Mouse (Mus musculus) brain, embryonic 14.5 days (tissue): Measurements from ENCODE around the gene Pls1. TPM values are rescaled to one million over a fixed set of nuclear protein-coding genes. Genes with fewer than 3 reads are reported as not detected.
A peak's percentile ranks its signal among the peaks of the same experiment; 100 is the strongest.

Source experiments
- DNase-seq: peaks from one replicate; pipeline ENCODE4 v3.0.0-alpha.2; 2011; ENCODE audit warnings: low read depth
- CTCF ChIP-seq: fragments of 200-500 bp; IDR thresholded peaks from 2 replicates; pipeline ENCODE4 v1.5.1; 2012; ENCODE audit warnings: inconsistent platforms, mild to moderate bottlenecking, moderate library complexity, borderline replicate concordance; ENCODE audit not compliant: insufficient read depth, insufficient read length; ENCODE audit errors: extremely low read depth
- POLR2A ChIP-seq: fragments of 200-500 bp; IDR thresholded peaks from 2 replicates; pipeline ENCODE4 v1.6.1; 2012; ENCODE audit warnings: mild to moderate bottlenecking, inconsistent platforms, borderline replicate concordance; ENCODE audit not compliant: poor library complexity, insufficient read depth, insufficient read length, severe bottlenecking; ENCODE audit errors: extremely low read depth
- polyA plus RNA-seq: library from polyadenylated mRNA; depleted of rRNA; stranded (reverse); fragments of >200 nt; gene quantifications from 2 replicates; pipeline ENCODE4 v1.2.3, GENCODE M21; 2012; rRNA removed

The Pls1 gene
- polyA plus RNA-seq, result 0.67 and 1.6 TPM in 2 replicates

- TF ChIP-seq POLR2A (0 out of 2 replicates have a peak, but pooled peaks have one; percentile 14), CTCF (no peak)
- DNase-seq, result peak; percentile 94
Measured at GRCm38 (mm10) chr9:95844825-95845460, at the start of gene Pls1. Pls1 (minus strand) TSS chr9:95845311.

- no peak for TF ChIP-seq CTCF
- DNase-seq, result no peak
Measured at GRCm38 (mm10) chr9:95882751-95883150, 37.6 kb upstream of the Pls1 start.

DNA sequence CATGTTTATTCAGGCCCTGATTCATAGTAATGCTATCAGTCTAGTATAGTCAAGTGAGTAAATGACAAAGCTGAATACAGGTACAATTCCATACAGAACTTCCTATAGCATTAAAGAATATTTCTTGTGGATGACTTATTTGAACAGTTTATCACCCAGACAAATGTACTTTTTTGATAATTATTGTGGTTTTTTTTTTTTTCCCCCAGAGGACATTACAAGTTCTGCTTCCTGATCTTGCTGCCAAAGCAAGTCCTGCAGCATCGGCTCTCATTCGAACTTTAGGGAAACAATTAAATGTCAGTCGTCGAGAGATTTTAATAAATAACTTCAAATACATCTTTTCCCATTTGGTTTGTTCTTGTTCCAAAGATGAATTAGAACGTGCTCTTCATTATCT lies 33.1 kb upstream of the Pls1 start:
- TF ChIP-seq POLR2A (no peak), CTCF (no peak)

DNA sequence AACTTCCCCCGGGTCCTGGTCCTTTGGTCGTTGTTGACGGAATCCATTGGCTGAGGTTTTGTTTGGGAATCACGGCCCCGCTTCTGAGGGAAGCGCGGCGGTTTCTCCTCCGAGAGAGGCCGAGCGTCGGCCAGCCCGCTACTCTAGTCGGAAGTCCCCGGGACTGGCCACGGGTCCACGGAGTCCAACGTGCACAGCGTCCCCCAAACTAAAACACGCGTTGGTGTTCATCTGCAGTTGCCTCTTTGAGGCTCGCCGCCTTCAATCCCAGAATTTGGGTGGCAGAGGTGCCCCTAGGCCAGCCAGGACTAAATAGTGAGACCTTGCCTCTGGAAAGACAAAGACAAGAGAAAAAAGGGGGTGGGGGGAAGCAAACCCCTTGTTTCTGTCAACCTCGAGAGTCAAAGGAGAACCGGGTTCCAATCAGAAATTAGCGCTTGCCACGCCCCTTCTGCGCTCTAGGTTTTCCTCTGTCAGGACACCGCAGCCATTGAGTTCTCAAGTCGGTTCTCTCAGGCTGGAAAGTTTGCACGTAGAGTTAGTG lies 13.0 kb upstream of the Pls1 start:
- DNase-seq, result peak; percentile 73

More for the DNA sequence above, 33.1 kb upstream of the Pls1 start:
- DNase-seq, result no peak

GRCm38 (mm10) chr9:95857414-95858026 lies 12.4 kb upstream of the Pls1 start, which contains the start of gene Atr:
Atr (plus strand) TSS chr9:95857597.
- TF ChIP-seq POLR2A (peak; percentile 76; the same call in 1 of the 2 replicates), CTCF (no peak)
- peak; percentile 96 for DNase-seq

More for the DNA sequence above, 13.0 kb upstream of the Pls1 start:
- TF ChIP-seq POLR2A (no peak), CTCF (no peak)

- TF ChIP-seq CTCF (no peak), POLR2A (no peak)
- DNase-seq, result no peak
Measured at GRCm38 (mm10) chr9:95856004-95856403, 10.9 kb upstream of the Pls1 start.

GRCm38 (mm10) chr9:95854891-95855290 lies 9.8 kb upstream of the Pls1 start:
- DNase-seq, result no peak
- TF ChIP-seq POLR2A (no peak), CTCF (no peak)

DNA sequence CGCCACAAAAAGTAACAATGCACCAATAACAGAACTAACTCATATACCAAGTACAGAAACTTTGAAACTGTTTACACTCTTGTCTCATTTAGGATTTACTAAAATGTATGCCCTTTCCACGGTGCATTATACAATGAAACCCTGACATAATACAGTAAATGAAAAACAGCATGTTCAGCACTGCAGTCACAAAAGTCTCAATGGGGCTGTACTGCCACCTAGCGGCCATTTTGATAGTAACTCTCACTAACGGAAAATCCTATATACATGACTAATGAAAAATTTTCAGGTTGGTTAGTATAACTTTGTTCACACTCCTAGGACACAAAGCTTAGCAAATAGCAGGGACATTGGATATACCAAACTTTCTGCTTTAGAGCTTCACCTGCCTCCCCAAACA lies 7.8 kb upstream of the Pls1 start:
- peak; percentile 88 for DNase-seq
- TF ChIP-seq CTCF (peak; percentile 75; the same call in 1 of the 2 replicates), POLR2A (no peak)

DNA sequence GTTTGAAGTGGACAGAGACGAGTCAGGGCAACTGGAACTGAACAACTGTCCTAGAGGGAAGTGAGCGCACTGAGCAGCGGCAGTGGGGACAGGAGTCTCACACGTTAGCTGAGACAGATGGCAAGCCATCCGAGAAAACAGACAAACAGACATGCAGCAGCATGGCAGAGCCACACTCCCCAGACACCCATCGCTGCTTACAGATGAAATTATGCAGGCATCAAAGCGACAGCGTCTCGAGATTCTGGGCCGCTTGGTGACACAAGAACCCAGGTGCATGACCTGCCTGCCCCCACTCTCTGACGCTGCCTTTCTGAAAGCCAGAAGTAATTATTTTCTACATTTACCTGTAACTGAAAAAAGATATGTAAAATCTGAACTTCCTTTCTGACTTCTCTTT lies 6.6 kb upstream of the Pls1 start:
- peak; percentile 26 for DNase-seq

GRCm38 (mm10) chr9:95845711-95846110 lies 600 bp upstream of the Pls1 start:
- TF ChIP-seq CTCF (no peak), POLR2A (no peak)
- DNase-seq, result no peak

More for the DNA sequence above, 6.6 kb upstream of the Pls1 start:
- TF ChIP-seq CTCF, result no peak
- TF ChIP-seq POLR2A, result no peak

- TF ChIP-seq POLR2A, result no peak
- no peak for TF ChIP-seq CTCF
- no peak for DNase-seq
Measured at GRCm38 (mm10) chr9:95839424-95839823, 5.7 kb downstream of the Pls1 start.

DNA sequence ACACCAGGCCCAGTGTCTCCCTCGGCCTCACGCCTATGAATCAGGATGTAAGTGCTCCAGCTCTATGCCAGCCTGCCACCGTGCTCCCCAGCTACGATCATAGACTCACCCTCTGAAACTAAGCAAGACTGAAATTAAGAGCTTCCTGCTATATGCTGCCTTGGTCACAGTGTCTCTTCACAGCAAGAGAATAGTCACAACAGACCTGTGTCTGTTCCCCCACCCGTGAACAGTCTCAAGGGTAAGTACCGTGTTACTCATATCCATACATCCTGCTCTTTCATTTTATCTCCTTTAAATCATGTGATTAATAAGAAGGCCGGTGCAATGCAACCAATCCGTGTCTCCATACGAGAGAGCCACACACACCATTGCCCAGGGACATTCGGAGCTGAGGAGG lies 9.4 kb downstream of the Pls1 start:
- TF ChIP-seq POLR2A (no peak), CTCF (no peak)
- DNase-seq, result no peak

GRCm38 (mm10) chr9:95834799-95835198 lies 10.3 kb downstream of the Pls1 start:
- no peak for DNase-seq
- TF ChIP-seq CTCF (no peak), POLR2A (no peak)
